Mouse (Mus musculus): ENCODE measurements at regions not wholly inside any gene's neighbourhood (a gene's known extent, or its start where the extent isn't known, plus 50 kb on each side); places are given as distances from the start of the nearest gene placed in this dataset.

DNA sequence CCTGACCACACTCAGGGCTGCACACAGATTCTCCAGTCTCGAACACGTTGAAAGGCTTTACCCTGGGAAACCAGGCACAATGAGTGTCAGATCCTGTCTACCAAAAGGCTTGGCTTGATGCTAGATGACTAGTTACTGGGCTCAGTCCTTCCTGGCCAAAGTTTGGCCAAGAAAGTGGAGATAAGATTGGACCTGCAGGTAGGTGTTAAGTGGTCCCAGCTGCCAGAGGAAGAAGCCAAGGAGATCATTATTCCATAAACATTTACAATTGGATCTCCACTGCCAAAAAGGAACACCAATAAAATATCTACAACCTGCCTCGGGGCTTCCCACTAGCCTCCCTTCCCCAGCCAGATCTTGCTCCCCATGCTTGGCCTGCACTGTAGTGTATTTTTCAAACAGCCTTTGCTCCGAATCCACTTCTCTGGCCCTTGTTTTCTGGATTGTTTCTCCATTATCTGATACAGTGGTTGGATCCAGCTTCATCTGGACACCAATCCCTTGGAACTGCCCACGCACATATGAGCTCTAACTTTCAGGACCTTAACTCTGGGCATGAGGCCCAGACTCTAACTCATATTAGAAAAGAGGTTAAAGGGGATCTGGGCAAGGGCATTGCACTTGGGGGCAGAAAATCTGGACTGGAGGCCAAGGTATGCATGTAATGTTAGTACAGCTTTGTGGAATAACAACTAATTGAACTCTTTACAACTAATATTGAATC, 345.3 kb upstream of the Intu start:
- no peak for TF ChIP-seq CTCF (IDR thresholded peaks at IDR 0.05; ENCODE audit: low read depth, low read length)
- TF ChIP-seq POLR2A (IDR thresholded peaks at IDR 0.05; ENCODE audit: extremely low read depth, insufficient read depth, low read length): no peak

Data from liver, adult 2 months (tissue).